Mouse (Mus musculus) ES-Bruce4 (cell line): ENCODE measurements around the gene Abcf2.

ENCODE experiments used
- CTCF ChIP-seq: IDR thresholded peaks from one replicate; pipeline ENCODE4 v1.8.1; 2011; ENCODE audit warnings: low read depth, low read length
- EP300 ChIP-seq: IDR thresholded peaks from 2 replicates; pipeline ENCODE4 v1.6.1; 2011; ENCODE audit warnings: low read depth, low read length; ENCODE audit not compliant: insufficient read depth
- POLR2A ChIP-seq: IDR thresholded peaks from one replicate; pipeline ENCODE4 v1.8.1; 2011; ENCODE audit warnings: low read length; ENCODE audit not compliant: insufficient read depth

GRCm38 (mm10) chr5:24587200-24587577 is 9.9 kb upstream of the Abcf2 start:
- TF ChIP-seq EP300 (no peak), CTCF (no peak), POLR2A (no peak)
